Comparison of ENCODE assay signal across 11 mouse cellular contexts in genomic region chr17:71004186-71004960, GRCm38 (mm10). TPM values are rescaled to one million over a fixed set of nuclear protein-coding genes. Genes with fewer than 3 reads are reported as not detected.
A peak's percentile ranks its signal among the peaks of the same experiment; 100 is the strongest.
DNase-seq lines count a peak whose midpoint lies in the region; ATAC-seq and TF ChIP-seq lines count a peak whose summit lies in the region.
"Had no signal": no experiment of that assay in that cellular context is flagged by ENCODE, and none has a peak within 500 bp of the region (broad histone marks: within the 10 kb centered on the region; RNA-seq: fewer than 3 reads in every experiment).

No protein-coding gene starts in this region.

- H3K27ac ChIP-seq in heart, adult 2 months = peak overlapping the region; percentile 100
- H3K27ac ChIP-seq: embryonic facial prominence, embryonic 13.5 days; midbrain, embryonic 15.5 days had no signal

- peak; percentile 31 to 57 for DNase-seq in heart, adult 2 months
- no peak for DNase-seq in heart, postnatal 4 days
- DNase-seq in 416B (ENCODE audit: low read depth) = peak; percentile 82
- DNase-seq in lung, postnatal 10 days = peak; percentile 45
- DNase-seq in right cerebral cortex, postnatal 14 days = no peak
- DNase-seq in yolk sac, embryonic 10.5 days (ENCODE audit: low spot score) = no peak
- DNase-seq: kidney, adult 9 months had no signal

- H3K4me1 ChIP-seq in heart, adult 2 months (ENCODE audit: control insufficient read depth, insufficient read depth, low read length) = peaks cover 8% of the 10 kb centered on the region

- ATAC-seq in granulocyte monocyte progenitor cell, adult 5-6 weeks (replicated peaks; ENCODE audit: poor library complexity, severe bottlenecking) = peak; percentile 69
- no peak for ATAC-seq in inflammation-experienced regulatory T-cells, adult 6 months
- ATAC-seq: midbrain, embryonic 15.5 days had no signal

- peak; percentile 66 for TF ChIP-seq CTCF in heart, adult 2 months (IDR thresholded peaks at IDR 0.05)

- H3K9ac ChIP-seq in heart, adult 2 months (ENCODE audit: low read depth, low read length) = no peak overlapping the region
- H3K9ac ChIP-seq: embryonic facial prominence, embryonic 13.5 days; midbrain, embryonic 15.5 days had no signal

- no peak overlapping the region for H3K4me3 ChIP-seq in heart, adult 2 months
- H3K4me3 ChIP-seq: embryonic facial prominence, embryonic 13.5 days; midbrain, embryonic 15.5 days had no signal

- H3K27me3 ChIP-seq in heart, adult 2 months (ENCODE audit: control insufficient read depth, insufficient read depth, low read length) = no peaks in the 10 kb centered on the region
- H3K27me3 ChIP-seq: embryonic facial prominence, embryonic 13.5 days; midbrain, embryonic 15.5 days had no signal

- 75% methylated on average over 10 of the region's 10 CpGs for WGBS in heart, adult 2 months

- peaks cover 2% of the 10 kb centered on the region; the same call in 1 of the 2 replicates for H3K79me2 ChIP-seq in heart, adult 2 months (replicated peaks; ENCODE audit: control insufficient read depth, insufficient read depth, low read length)

- H3K36me3 ChIP-seq in heart, adult 2 months (ENCODE audit: control insufficient read depth, insufficient read depth, low read length) = peaks cover 11% of the 10 kb centered on the region
- H3K36me3 ChIP-seq: embryonic facial prominence, embryonic 13.5 days; midbrain, embryonic 15.5 days had no signal

- TF ChIP-seq POLR2A in heart, adult 2 months (IDR thresholded peaks at IDR 0.05; ENCODE audit: insufficient read depth, low read depth, low read length) = peak; percentile 70

- intact Hi-C loops in heart, adult 2 months (cut with DNase I) = loop anchor here (5.0 kb wide), 1 partner anchor 178 kb away; the partner anchor contains the start of gene Lpin2

- TF ChIP-seq EP300 in heart, adult 2 months (IDR thresholded peaks at IDR 0.05; ENCODE audit: insufficient read depth, low read depth, low read length) = peak; percentile 71; the same call in 1 of the 2 replicates

RNA-seq across cellular contexts. Expression of gene Myl12a, which starts 1.7 kb away (rescaled TPM):
- total RNA-seq in heart, adult 2 months (2021) = 1,000 to 10,000 TPM in 1 of 2 experiments, 100 to 1,000 TPM in 1; 822 to 1,002 TPM
- polyA plus RNA-seq in heart, adult 2 months (2012; rRNA removed) = 617 and 695 TPM in 2 replicates
- 100 to 1,000 TPM; 733 to 785 TPM for total RNA-seq in heart, postnatal 4 days (2021)
- total RNA-seq in granulocyte monocyte progenitor cell, adult 5-6 weeks (2014; fragmentation: Nextera tagmentation) = 226 and 321 TPM in 2 replicates
- 159 and 194 TPM in 2 replicates for total RNA-seq in granulocyte monocyte progenitor cell, adult 5-6 weeks (2017)
- 100 to 1,000 TPM; 630 to 948 (median 795) TPM for polyA plus RNA-seq in inflammation-experienced regulatory T-cells, adult 6 months (2017; shearing (Covaris generic))

RNA-seq across cellular contexts. Expression of gene Myom1, which starts 1.9 kb away (rescaled TPM):
- 1,000 to 10,000 TPM in 1 of 2 experiments, 100 to 1,000 TPM in 1; 865 to 1,030 TPM for total RNA-seq in heart, adult 2 months (2021)
- polyA plus RNA-seq in heart, adult 2 months (2012; rRNA removed) = 222 and 381 TPM in 2 replicates
- 100 to 1,000 TPM; 944 to 986 TPM for total RNA-seq in heart, postnatal 4 days (2021)
- total RNA-seq in granulocyte monocyte progenitor cell, adult 5-6 weeks (2014; fragmentation: Nextera tagmentation) = 1.2 TPM in 1 of 2 replicates, not detected in the other
- 0.05 and 1.2 TPM in 2 replicates for total RNA-seq in granulocyte monocyte progenitor cell, adult 5-6 weeks (2017)
- under 1 TPM in 1 of 3 experiments, not detected in 2; 0.34 TPM for polyA plus RNA-seq in inflammation-experienced regulatory T-cells, adult 6 months (2017; shearing (Covaris generic))

Comparison
In these comparisons a context has a peak if more than half of its experiments do, and no peak if none do; other contexts are left out.
1. DNase-seq: peak in heart, adult 2 months (2 of 2), 416B (single experiment) and lung, postnatal 10 days (single experiment); none in heart, postnatal 4 days (single experiment), right cerebral cortex, postnatal 14 days (single experiment) and yolk sac, embryonic 10.5 days (single experiment).
2. RNA of gene Myom1, which starts 1.9 kb away (total RNA-seq): 865 to 1,030 TPM in heart, adult 2 months and 944 to 986 TPM in heart, postnatal 4 days; 0.05 to 1.2 TPM in granulocyte monocyte progenitor cell, adult 5-6 weeks; every median in the first group is over 100 times any median in the second.